Mouse (Mus musculus) forebrain, embryonic 14.5 days (tissue): ENCODE data around the gene Tmem255b. TPM values are rescaled to one million over a fixed set of nuclear protein-coding genes. Genes with fewer than 3 reads are reported as not detected.
A peak's percentile ranks its signal among the peaks of the same experiment; 100 is the strongest.

Experiments used
- ATAC-seq: fragments of 200-750 bp; cut with Nextera tagmentation; 2 replicates; pipeline ENCODE4 v1.8.0; 2017; ENCODE audit warnings: mild to moderate bottlenecking, moderate library complexity
- DNase-seq: peaks from one replicate; pipeline ENCODE4 v3.0.0-alpha.2; 2015; ENCODE audit warnings: low spot score
- H3K27ac ChIP-seq: fragments of 300-500 bp; sonication (generic); 2 replicates; pipeline ENCODE4 v1.5.1; 2014; ENCODE audit warnings: low read depth, mild to moderate bottlenecking, control low read depth, low read length, moderate library complexity
- H3K27me3 ChIP-seq: fragments of 300-500 bp; sonication (generic); replicated peaks from 2 replicates; pipeline ENCODE4 v1.6.1; 2014; ENCODE audit warnings: low read length, control low read depth, mixed read lengths; ENCODE audit not compliant: control insufficient read depth, insufficient read depth
- H3K36me3 ChIP-seq: fragments of 300-500 bp; sonication (generic); 2 replicates; pipeline ENCODE4 v1.6.1; 2014; ENCODE audit warnings: low read length, control low read depth; ENCODE audit not compliant: control insufficient read depth, insufficient read depth
- H3K4me1 ChIP-seq: fragments of 300-500 bp; sonication (generic); 2 replicates; pipeline ENCODE4 v1.6.1; 2014; ENCODE audit warnings: antibody characterized with exemption, low read length, control low read depth; ENCODE audit not compliant: control insufficient read depth, insufficient read depth
- H3K4me2 ChIP-seq: fragments of 300-500 bp; sonication (generic); 2 replicates; pipeline ENCODE4 v1.6.1; 2014; ENCODE audit warnings: mild to moderate bottlenecking, control low read depth, low read length
- H3K4me3 ChIP-seq: fragments of 300-500 bp; sonication (generic); 2 replicates; pipeline ENCODE4 v1.5.1; 2014; ENCODE audit warnings: low read depth, low read length, control low read depth
- H3K9ac ChIP-seq: fragments of 300-500 bp; sonication (generic); 2 replicates; pipeline ENCODE4 v1.6.1; 2014; ENCODE audit warnings: mild to moderate bottlenecking, low read length, control low read depth, moderate library complexity
- H3K9me3 ChIP-seq: fragments of 300-500 bp; sonication (generic); replicated peaks from 2 replicates; pipeline ENCODE4 v1.6.1; 2016; ENCODE audit warnings: low read length, control low read depth, mixed read lengths; ENCODE audit not compliant: control insufficient read depth
- WGBS: fragments of 180-500 bp; shearing (Covaris S2); extraction: QIAGEN DNeasy Blood & Tissue Kit; methylation state at CpG from one replicate; pipeline ENCODE4 v1.1.7; 2014; 5-methylcytosine and 5-hydroxymethylcytosine counted together
- polyA plus RNA-seq: library from polyadenylated mRNA; unstranded; fragments of >200 nt; fragmentation: Nextera tagmentation; extraction: Ambion mirVana; gene quantifications from 2 replicates; pipeline ENCODE4 v1.2.1, GENCODE M21; 2014

The Tmem255b gene
- polyA plus RNA-seq, 1 experiment from 2014 or later: not detected

GRCm38 (mm10) chr8:13455295-13455694 lies 20.3 kb downstream of the Tmem255b start:
- Histone ChIP-seq H3K9ac (no peak overlapping the region), H3K4me2 (no peak overlapping the region), H3K9me3 (no peaks in the 10 kb centered on the region), H3K27me3 (no peaks in the 10 kb centered on the region), H3K4me3 (no peak overlapping the region), H3K4me1 (no peaks in the 10 kb centered on the region), H3K27ac (no peak overlapping the region), H3K36me3 (no peaks in the 10 kb centered on the region)
- ATAC-seq (peak; percentile 49; the same call in 1 of the 2 replicates), DNase-seq (peak; percentile 44)
- 43% methylated on average over 2 of the region's 2 CpGs for WGBS

- Histone ChIP-seq H3K27ac (no peak overlapping the region), H3K9ac (no peak overlapping the region), H3K9me3 (no peaks in the 10 kb centered on the region), H3K4me1 (no peaks in the 10 kb centered on the region), H3K27me3 (no peaks in the 10 kb centered on the region), H3K4me3 (no peak overlapping the region), H3K4me2 (no peak overlapping the region), H3K36me3 (no peaks in the 10 kb centered on the region)
- DNase-seq (no peak), ATAC-seq (no peak)
- 98% methylated on average over 4 of the region's 4 CpGs for WGBS
Measured at GRCm38 (mm10) chr8:13459431-13459830, 24.4 kb downstream of the Tmem255b start.

- no peaks in the 10 kb centered on the region for H3K27me3 ChIP-seq
- ATAC-seq (no peak), DNase-seq (no peak)
- H3K9ac ChIP-seq: no peak overlapping the region
- no peaks in the 10 kb centered on the region for H3K4me1 ChIP-seq
- no peak overlapping the region for H3K27ac ChIP-seq
- no peak overlapping the region for H3K4me2 ChIP-seq
- H3K4me3 ChIP-seq: no peak overlapping the region
- no peaks in the 10 kb centered on the region for H3K36me3 ChIP-seq
- no peaks in the 10 kb centered on the region for H3K9me3 ChIP-seq
- WGBS: 88% methylated on average over 17 of the region's 17 CpGs
Measured at GRCm38 (mm10) chr8:13461085-13461765, 26.2 kb downstream of the Tmem255b start.

GRCm38 (mm10) chr8:13461843-13462242 lies 26.9 kb downstream of the Tmem255b start:
- 41% methylated on average over 4 of the region's 4 CpGs for WGBS
- Histone ChIP-seq H3K9ac (no peak overlapping the region), H3K27ac (no peak overlapping the region), H3K27me3 (no peaks in the 10 kb centered on the region), H3K4me1 (no peaks in the 10 kb centered on the region), H3K4me2 (no peak overlapping the region), H3K4me3 (no peak overlapping the region), H3K9me3 (no peaks in the 10 kb centered on the region), H3K36me3 (no peaks in the 10 kb centered on the region)
- peak; percentile 46; the same call in 1 of the 2 replicates for ATAC-seq
- peak; percentile 54 for DNase-seq

- WGBS: 78% methylated on average over 10 of the region's 10 CpGs
- no peak overlapping the region for H3K27ac ChIP-seq
- no peaks in the 10 kb centered on the region for H3K4me1 ChIP-seq
- ATAC-seq: no peak
- no peak for DNase-seq
- no peak overlapping the region for H3K4me2 ChIP-seq
- no peak overlapping the region for H3K9ac ChIP-seq
- no peak overlapping the region for H3K4me3 ChIP-seq
- H3K36me3 ChIP-seq: no peaks in the 10 kb centered on the region
- H3K9me3 ChIP-seq: no peaks in the 10 kb centered on the region
- no peaks in the 10 kb centered on the region for H3K27me3 ChIP-seq
Measured at GRCm38 (mm10) chr8:13462392-13462791, 27.4 kb downstream of the Tmem255b start.

- Histone ChIP-seq H3K4me3 (no peak overlapping the region), H3K36me3 (no peaks in the 10 kb centered on the region), H3K9ac (no peak overlapping the region), H3K4me2 (no peak overlapping the region), H3K27me3 (no peaks in the 10 kb centered on the region), H3K4me1 (no peaks in the 10 kb centered on the region), H3K9me3 (no peaks in the 10 kb centered on the region), H3K27ac (no peak overlapping the region)
- 63% methylated on average over 7 of the region's 7 CpGs for WGBS
- DNase-seq (no peak), ATAC-seq (no peak)
Measured at GRCm38 (mm10) chr8:13465324-13465723, 30.3 kb downstream of the Tmem255b start.

GRCm38 (mm10) chr8:13466989-13467388 lies 32.0 kb downstream of the Tmem255b start:
- Histone ChIP-seq H3K27ac (no peak overlapping the region), H3K4me2 (no peak overlapping the region), H3K9me3 (no peaks in the 10 kb centered on the region), H3K9ac (no peak overlapping the region), H3K36me3 (no peaks in the 10 kb centered on the region), H3K4me3 (no peak overlapping the region), H3K4me1 (no peaks in the 10 kb centered on the region), H3K27me3 (no peaks in the 10 kb centered on the region)
- ATAC-seq (no peak), DNase-seq (peak; percentile 15)
- 65% methylated on average over 5 of the region's 5 CpGs for WGBS

- no peaks in the 10 kb centered on the region for H3K9me3 ChIP-seq
- ATAC-seq (no peak), DNase-seq (no peak)
- H3K4me3 ChIP-seq: no peak overlapping the region
- H3K9ac ChIP-seq: no peak overlapping the region
- WGBS: 90% methylated on average over 9 of the region's 9 CpGs
- no peaks in the 10 kb centered on the region for H3K27me3 ChIP-seq
- H3K27ac ChIP-seq: no peak overlapping the region
- H3K36me3 ChIP-seq: no peaks in the 10 kb centered on the region
- H3K4me2 ChIP-seq: no peak overlapping the region
- no peaks in the 10 kb centered on the region for H3K4me1 ChIP-seq
Measured at GRCm38 (mm10) chr8:13468737-13469136, 33.7 kb downstream of the Tmem255b start.

GRCm38 (mm10) chr8:13471484-13471883 lies 36.5 kb downstream of the Tmem255b start:
- Histone ChIP-seq H3K9me3 (no peaks in the 10 kb centered on the region), H3K27ac (no peak overlapping the region), H3K27me3 (no peaks in the 10 kb centered on the region), H3K4me3 (no peak overlapping the region), H3K4me2 (no peak overlapping the region), H3K4me1 (no peaks in the 10 kb centered on the region), H3K36me3 (no peaks in the 10 kb centered on the region), H3K9ac (no peak overlapping the region)
- no peak for ATAC-seq
- WGBS: 91% methylated on average over 11 of the region's 11 CpGs
- DNase-seq: no peak
